Mouse (Mus musculus) T-helper 17 cell (primary cell): ENCODE data around the gene Slc25a48.

ENCODE experiments used
- in situ Hi-C, 2 experiments: fragments of 300-600 bp; cut with MboI, MseI; formaldehyde crosslinking; loops; 1 replicate in 1 of 2; 2 replicates in 1 of 2; pipeline ENCODE4 v1.15.1; 2025; ENCODE audit warnings: high pct_unique_total_duplicates in 2 of 2

The Slc25a48 gene

DNA sequence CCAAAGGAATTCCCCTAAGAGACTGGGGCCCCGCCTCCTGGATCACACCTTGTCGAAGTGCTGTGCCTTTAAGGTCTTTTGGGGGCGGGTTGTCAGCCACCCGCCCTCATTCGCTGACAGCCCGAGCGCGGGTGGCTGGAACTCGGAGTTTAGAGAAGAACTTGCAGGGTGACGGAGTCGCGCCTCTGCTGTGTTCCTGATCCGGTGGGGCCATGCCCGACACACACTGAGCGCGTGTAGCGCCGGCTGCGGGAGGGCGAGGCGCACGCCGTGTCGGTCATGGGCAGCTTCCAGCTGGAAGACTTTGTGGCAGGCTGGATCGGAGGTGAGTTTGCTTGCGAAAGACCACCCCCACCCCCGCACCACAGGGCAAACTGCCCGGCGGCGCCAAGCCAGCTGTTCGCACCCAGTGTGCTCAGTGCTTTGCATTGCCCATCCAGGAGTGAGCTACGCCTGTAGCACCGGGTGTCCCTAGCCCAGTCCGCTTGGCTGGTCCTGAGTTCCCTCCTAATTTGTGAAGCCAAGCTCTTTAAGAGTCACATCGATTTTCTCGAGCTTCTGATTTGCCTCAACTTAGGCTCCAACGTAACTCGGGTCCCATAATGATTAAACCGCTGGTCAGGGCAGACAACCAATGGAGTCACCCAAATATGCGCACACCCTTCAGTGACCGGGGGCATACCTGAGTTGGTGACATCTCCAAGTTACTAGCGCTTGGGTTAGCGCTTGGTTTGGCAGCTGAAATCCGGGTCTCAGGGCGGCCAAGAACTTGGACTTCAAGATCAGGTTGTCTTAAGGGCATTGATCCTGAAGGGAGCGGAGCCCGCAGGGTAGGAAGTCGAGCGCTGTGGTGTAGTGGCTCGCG, at the start of gene Slc25a48:
Gene Slc25a48 (plus strand): TSS at position 145 of the 865 bp plus-strand sequence.
- in situ Hi-C loops: no loop called here

DNA sequence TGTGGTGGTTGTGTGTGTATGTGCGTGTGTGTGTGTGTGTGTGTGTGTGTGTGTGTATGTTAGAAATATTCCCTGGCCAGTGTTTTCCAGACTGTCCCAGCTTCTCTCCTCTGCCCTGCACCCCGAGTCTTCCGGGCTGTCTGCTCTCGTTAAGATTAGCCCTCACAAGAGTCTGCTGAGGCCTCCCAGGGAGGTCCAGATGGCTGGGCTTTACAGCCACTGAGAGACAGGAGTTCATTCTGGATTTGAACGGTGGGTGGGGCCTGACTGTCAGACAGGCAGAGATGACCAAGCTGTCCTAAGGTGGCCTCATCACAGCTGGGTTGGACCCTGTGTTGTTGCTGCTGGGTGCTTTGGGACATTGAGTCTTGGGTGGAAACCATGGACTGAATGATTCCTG, 40.6 kb upstream of the Slc25a48 start:
- in situ Hi-C loops: no loop called here

DNA sequence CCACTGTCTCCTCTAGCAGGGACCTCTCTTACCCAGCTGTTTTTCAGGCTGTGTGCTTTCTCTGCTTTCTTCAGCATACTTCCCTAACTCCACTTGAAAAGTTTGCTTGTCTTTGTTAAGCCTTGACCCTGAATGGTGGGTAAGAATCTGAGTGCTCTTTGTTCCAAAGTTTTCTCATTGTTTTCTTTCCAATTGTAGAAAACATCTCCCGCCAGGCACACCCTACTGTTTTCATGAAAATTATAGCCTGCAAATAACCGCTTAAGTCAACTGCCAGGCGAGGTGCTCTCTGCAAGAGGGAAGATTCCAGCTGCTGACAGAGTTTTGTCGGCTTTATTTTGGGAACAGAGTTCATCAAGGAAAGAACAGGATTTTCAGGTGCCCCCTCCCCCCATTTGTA, 37.0 kb upstream of the Slc25a48 start:
- in situ Hi-C loops: no loop called here

DNA sequence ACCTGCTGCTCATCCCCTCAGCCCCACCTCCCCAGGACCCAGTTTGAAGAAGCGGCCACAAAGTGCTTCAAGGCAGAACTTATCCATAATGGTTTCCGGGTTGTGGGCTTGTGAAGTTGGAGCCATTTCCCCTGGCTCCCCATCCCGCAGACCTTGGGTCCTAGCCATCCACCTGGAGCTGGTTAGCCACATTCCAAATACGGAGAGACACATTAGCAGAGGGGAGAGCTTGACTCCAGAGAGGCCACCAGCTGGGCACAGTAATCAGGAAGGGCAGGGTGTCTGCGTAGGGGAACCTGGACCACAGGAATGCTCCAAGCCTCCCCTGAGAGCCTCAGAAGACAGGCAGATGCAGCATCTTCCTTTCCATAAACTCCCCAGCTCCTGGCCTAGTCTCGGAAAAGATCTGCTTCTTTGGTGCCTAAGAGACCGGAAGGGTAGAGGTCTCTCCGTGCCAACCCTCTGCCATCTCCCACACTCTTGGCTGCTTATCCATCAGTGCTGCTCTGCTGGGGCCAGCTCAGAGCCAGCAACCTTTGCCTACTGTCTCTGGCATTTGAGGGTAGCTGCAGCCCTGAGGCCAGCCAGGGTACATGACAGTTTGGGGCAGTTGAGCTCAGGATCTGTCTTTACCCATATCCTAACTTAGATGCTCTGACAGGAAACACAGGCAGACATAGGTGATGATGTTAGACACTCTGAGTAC, 34.6 kb upstream of the Slc25a48 start:
- in situ Hi-C loops: no loop called here

DNA sequence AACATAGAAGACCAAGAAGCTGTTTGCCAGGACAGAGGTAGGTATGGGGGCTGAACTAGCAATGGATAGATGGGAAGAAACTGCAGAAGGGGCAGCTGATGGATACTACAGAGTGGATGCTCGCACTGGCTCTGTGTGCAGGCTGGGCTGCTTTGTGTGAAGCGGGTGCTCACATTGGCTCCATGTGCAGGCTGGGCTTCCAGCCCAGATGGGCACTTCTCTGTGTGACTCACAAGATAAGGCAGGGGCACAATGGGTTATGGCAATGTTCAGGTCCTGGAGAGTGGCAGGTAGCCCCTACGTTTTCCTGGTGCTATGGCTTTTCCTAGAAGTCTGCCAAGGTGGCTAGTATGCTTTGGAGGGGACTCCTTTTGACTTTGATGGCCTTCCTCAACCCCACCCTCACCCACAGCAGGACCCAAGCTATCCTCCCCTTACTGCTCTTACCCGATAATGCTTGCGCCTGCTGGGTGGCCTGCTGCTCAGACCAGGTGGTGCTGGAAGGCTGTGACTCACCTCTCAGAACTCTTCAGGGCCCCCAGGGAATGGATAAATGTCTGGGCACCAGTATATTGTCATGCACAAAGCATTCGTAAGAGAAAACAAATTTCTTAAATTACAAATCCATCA, 33.5 kb upstream of the Slc25a48 start:
- in situ Hi-C loops: no loop called here

DNA sequence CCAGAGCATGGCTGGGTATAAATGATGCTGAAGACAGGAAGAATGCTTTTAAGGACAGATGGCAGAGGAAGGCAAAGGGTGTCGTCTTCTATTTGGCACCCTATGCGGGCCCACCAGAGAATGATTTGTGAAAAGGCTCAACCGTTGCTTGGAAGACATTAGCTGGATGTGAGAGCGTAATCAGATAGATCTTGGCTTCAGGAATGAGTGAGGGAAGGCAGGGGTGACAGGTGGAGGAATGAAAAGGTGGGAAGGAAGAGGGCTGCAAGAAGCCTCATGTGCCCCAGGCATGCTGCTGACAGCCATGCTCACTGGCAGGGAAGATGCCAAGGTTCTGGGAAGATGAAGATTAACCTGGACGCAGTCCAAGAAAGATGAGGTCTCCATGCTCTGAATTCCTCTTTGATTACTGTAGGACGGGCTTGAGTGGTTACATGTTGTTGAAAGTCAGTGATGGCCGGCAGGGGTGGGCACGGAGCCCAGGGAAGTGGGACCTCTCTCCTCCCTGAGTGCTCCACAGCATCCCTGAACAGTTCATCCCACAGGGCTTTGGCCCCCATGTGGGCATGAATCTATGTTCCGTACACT, 25.8 kb upstream of the Slc25a48 start:
- in situ Hi-C loops: no loop called here

DNA sequence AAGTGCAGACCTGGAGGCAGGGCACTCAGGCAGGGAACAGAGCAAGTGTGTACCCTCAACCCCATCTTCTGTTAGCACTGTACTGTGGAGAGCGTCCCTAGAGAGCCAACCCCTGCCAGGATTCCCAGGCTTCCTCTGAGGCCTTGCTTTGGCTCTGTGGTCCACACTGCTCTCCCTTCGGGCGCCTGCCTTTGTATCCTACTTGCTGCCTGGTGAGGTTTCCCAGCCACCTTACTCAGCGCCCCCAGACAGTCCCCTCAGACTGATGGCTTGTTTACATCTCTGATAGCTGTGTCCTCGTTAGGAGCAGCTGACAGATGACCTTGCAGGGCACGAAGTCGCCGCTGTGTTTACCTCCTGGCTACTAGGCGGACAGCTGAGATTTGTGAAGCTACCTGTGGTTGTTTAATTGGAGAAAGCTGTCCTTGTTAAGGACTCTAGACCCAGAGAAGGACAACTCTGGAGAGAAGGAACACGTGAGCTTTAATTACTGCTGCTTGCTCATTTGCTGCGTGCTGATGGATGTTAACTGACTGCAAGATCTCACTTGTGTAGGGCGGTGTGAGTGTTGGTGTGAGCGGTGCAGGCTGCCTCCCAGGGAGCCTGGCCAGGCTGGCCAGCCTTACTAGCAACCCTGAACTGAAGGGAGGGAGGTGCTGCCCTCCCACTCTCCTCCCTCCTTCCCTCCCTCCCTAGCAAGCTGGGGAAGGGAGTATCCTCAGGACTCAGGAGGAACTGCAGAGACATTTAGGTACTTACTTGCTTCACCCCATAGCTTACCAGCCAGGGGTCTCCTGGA, 19.3 kb upstream of the Slc25a48 start:
- in situ Hi-C loops: no loop called here

DNA sequence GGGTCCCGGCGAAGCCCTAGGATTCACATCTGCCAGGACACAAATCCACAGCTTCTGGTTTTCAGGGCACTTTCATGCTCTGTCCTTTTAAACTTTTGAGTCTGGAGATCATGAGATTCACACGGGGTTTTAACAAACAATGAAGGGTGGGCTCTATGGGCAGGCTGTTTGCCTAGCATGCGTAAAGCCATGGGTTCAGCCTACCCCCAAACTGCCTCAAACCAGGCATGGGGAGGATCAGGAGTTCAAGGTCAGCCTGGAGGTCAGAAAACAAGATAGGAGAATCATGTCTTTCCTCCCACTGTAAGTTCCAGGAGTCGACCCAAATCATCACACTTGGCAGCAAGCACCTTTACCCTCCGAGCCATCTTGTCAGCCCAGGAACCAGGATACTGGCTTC, 18.6 kb upstream of the Slc25a48 start:
- in situ Hi-C loops: no loop called here

DNA sequence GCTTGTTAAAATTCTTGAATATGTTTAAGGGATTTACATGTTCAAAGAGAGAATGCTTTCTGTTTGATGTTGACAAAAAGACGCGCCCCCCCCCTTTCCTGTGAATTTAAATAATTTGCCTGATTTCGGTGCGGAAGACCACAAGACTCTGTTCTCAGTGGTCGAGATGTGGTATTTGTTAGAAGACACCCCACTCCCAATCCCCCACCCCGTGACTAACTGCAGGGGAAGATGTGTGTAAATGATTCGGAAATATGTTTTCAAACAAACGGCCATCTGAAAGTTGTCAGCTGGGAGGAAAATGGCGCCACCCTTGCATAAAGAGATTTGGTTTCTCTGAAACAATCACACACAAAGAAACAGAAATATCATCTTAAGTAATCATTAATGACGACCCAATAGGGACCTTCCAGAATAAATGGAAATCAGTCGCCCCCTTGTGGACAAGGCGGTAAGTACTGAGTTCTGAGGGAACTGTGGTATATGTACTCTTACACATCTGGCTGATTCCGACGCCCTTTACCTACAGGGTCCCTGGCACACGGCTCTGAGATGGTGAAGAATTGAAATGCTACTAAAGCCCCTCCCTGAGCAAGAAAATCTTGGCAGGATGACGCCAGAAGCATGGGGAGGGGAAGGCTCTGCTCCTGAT, 16.0 kb upstream of the Slc25a48 start:
- in situ Hi-C loops: no loop called here

DNA sequence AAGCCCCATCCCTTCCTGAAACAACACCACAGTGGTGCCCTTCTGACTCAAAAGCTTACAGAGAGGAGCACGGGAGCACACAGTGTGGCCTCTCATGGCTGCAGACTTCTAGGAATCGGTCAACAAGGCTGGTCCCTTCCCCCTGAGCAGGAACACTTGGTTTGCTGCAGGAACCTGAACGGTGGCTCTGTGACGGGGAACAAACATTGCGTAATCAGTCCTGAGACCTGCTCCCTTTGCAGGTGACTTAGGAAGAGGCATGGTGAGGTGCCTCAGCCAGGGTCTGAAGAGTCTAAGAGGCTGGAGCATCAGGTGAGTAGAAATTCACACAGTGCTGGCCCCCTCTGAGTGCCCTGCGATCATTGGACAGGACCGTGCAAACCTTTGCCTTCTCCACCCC, 12.2 kb upstream of the Slc25a48 start:
- in situ Hi-C loops: no loop called here

DNA sequence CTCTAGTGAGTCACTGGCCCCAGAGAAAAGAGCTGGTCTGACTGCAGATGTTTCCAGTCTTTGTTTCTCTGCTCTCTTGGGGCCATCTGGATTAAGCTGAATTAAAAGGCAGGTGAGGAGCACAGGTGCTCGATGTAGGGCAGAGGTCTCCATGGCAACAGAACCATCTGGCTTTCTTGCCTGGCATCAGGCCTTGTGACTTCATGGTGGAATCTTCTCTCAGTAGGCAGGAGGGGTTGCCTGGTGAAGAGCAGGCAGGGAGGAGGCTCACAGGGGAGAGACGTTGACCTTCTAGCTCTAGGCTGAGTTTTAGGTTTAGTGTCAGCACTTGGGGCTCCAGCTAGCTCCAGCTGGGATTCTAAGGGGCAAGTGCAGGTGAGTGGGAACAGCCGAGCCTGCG, 11.8 kb upstream of the Slc25a48 start, which contains the start of gene Gm3045:
Gene Gm3045 (plus strand): TSS at position 230 of the 400 bp plus-strand sequence.
- in situ Hi-C loops: no loop called here

DNA sequence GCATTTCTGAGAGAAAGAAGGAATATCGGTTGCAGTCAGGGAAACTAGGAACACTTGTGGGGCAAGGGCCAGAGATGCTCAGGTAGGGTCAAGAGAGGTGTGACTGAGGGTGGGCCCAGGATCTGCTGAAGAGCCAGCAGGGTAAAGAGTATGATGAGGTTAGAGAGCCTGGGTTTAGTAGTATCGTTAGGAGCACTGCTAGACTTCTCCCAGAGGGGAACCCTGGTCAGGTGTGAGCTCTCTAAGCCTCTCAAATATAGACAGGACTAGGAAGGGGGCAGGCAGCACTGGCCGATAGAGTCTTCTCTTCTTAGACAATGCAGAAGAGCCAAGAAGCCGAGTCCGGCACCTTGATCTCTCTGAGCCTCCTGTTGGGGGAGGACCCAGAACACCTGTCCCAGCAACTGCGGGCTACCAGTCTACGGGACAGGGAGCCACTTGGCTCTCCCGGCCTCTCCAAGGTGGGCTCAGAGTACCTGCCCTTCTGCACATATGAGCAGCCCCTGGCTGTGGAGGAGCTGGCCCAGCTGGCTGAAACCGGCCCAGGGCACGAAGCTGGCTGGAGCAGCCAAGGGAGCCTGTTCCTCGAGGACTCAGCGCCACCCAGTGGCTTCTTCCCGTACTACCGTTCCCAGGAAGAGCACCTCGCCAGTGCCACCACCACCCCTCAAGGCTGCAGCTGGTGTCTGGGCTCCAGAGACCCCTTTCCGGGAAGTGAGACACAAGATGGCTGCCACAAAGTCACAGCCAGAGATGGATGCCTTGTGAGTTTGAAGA, 9.2 kb upstream of the Slc25a48 start:
- in situ Hi-C loops: no loop called here

DNA sequence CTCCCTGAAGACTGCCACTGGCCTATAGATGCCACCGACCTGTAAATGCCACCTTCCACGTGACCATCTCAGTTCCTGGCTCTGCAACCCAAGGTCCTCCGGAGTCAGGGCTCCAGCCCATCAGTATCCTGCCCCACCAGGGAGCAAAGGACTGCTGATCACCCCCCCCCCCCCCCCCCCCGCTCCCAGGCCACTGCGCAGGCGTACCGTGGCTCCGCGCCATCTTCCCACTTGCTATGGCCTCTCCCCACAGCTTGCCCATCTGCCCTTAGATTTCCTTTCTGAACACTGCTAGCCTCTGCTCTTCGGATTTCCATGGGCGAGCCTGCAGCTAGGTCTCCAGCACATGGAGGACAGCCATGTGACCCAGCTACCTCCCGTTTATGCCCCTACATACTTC, 5.7 kb upstream of the Slc25a48 start:
- in situ Hi-C loops: loop anchor here (5.0 kb wide), 2 partner anchors 150 to 235 kb away; no protein-coding TSS in a partner anchor

DNA sequence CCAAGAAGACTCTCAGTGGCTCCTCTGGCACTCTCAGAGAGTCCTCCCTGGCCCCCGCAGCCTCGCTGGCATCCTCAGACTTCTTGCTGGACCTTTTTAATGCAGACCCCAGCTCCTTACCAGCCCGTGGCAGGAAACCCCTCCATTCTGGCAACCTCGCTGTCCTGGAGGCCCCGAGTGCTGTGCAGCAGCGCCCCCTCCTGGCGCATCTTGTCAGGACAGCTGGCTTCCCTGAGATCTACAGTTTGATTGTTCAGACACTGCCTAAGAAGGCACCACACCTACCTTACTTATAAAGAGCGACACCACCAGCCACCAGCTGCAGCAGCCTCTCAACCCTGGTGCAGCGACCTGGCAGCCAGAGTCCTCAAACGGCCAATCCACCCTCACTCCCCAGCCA, 4.7 kb upstream of the Slc25a48 start:
- in situ Hi-C loops: loop anchor here (5.0 kb wide), 2 partner anchors 151 to 236 kb away; no protein-coding TSS in a partner anchor

DNA sequence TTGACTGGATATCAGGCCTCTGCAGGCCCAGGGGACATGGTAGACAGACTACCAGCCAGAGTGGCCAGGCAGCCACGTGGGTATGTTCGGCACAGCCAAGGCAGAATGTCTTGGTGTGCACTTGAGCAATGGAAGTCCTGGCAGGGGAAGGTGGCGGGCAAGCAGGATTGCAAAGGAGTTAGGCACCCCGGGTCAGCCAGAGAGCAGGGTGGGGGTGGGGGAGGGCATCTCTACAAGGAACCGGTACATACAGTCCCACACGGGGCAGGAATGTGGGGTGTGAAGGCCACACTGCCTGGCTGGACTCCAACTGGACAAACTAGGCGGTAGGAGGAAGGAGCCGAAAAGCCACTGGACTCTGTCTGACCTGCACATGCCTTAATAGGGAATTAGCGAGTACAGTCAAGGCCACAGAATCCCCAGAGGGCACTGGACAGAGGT, 3.8 kb upstream of the Slc25a48 start:
- in situ Hi-C loops: loop anchor here (5.0 kb wide), 2 partner anchors 152 to 237 kb away; no protein-coding TSS in a partner anchor

DNA sequence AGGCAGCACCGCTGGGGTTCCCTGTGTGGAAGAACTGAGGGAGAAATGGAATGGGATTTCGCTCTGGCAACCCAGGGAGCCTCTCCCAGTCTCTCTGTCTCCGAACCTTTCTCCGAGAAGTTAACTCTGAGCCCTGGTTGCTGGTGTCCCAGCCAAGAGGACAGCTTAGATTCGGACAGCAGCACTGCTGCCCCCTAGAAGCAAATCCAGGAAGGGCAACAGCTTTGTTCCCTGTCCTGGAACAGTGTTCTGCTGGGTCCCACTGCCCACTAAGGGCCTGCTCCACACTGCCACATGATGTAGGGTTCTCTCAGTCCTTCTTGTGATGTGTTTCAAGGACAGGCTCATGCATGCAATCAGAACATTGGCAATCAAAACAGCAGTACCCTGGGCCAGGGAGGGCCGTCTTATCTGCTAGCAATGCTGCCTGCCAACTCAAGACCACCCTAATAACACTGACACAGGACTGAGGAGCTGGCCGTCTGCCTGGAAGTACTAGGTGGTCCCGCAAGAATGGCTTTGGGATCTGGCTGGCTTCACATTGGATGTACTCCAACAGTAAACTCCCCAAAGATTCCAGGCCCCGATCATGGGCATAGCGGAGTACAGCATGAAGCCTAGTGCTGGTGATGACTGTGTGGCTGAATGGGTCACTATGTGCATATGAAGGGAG, 2.4 kb upstream of the Slc25a48 start:
- in situ Hi-C loops: no loop called here

DNA sequence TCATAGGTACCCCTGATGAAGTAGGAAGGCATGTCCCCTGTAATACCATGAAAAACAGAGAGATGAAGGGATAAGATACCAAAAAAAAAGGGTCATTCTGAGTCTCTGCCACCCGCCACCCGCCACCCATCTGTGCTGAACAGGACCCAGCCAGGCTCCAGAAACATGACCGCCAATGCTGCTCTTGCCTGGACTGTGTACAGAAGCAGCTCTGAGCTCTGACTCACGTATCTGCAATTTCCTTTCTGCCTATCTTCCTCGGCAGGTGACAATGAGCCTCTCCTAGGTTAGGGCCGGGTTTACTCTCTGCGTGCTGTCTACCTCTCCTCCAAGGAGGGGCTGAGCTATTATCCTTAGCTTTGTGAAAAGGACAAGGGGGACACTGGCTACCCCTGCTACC, 5.3 kb downstream of the Slc25a48 start:
- in situ Hi-C loops: no loop called here

DNA sequence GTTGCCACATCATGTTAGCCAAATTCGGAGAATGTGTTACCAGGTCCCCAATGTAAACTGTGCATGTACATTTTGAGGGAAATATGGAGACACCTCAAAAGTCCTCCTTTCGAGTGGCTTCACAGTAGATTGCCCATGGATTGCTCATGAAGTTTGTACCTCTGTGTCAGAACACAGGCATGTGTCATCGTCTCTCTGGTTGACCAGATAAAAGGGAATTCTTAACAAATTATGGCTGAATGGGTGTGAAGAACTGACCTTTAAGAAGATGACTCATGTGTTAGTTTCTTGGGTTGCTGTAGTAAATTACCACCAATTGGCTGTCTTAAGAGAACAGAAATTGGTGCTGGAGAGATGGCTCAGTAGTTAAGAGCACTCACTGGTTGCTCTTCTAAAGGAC, 6.0 kb downstream of the Slc25a48 start:
- in situ Hi-C loops: no loop called here

DNA sequence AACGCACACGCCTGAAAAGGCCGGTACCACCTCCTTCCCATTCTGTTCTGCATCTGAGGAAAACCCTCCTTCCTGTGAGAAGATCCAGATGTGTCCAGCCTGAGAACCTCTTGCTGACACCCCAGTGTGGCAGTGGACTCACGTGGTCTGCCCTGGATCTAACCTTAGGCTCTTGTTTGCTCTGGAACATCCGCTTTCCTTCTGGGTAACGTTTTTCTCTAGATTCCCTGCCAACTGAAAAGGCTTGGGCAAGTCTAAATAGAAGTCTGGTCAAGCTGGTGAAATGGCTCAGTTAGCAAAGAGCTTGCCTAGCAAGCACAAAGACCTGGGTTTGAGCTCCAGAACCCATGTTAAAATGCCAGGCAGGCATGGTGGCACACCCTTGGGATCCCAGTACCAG, 6.8 kb downstream of the Slc25a48 start:
- in situ Hi-C loops: no loop called here
